Mouse (Mus musculus): Measurements from ENCODE around the gene Csad.

- TF ChIP-seq ZC3H11A (IDR thresholded peaks at IDR 0.05; ENCODE audit: borderline replicate concordance, low read depth, low read length) (no peak), CHD2 (IDR thresholded peaks at IDR 0.05; ENCODE audit: low read depth, low read length) (no peak)
These were observed 36.9 kb downstream of the Csad start for GRCm38 (mm10) chr15:102167620-102168021.

Data from ES-E14 (cell line).